Mouse (Mus musculus): ENCODE measurements around the gene Lmo7.

Gene Lmo7

GRCm38 (mm10) chr14:101780016-101780415, 50.3 kb downstream of the Lmo7 start:
- peak; percentile 10 for DNase-seq

- DNase-seq = no peak
Observed at GRCm38 (mm10) chr14:101781219-101781618, 51.5 kb downstream of the Lmo7 start.

DNA sequence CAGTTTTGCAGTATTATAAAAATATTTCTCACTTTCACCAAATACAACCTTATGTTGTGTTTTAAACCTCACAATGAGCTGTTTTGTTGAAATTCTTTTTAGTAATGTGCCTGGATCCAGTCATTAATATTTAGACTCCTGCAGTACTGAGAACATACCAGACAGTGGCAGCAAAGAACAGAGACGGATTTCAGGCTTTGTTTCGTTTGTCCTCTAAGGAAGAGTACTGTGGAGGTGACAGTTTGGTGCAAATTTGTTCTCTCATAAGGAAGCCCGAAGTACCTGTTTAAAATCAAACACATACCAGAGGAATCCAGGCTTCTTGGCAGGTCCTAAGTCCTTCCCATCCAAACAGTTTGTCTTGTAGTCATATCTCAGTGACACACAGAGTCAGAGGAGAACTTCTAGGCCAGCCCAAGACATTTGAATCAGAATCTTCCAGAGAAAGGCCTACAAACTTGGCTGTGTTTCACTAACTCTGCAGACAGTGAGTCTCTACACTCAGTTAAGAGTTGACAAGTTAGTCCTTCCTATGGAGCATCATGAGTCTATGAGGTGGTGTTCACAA, 52.3 kb downstream of the Lmo7 start:
- peak; percentile 37 for DNase-seq

DNA sequence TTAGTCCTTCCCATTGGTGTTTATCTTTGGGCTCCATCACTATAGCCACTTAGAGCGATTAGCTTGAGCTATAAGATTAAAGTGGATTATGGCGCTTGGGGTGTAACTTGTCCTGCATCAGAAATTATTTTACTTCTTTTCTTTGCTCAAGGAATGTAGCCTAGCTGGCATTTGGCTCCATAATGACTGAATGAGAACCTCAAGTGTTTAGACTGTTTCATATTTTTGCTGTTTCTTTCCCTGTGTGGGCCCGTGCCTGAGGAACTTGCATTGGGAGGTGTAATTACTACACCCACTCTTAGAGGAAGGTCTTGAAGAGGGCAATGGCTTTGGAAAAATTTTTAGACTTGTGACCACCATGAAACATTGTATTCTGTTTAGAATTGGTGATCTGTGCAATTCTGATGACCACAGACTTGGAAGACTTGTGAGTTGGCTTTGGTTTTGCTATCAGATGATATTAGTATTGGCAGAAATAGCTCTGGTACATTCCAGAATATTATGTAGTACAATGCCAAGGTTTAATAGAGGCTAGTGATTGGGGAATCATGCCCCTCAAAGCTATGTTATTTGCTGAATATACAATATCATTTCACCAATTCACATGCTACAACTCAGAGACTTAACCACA, 54.7 kb downstream of the Lmo7 start:
- no peak for DNase-seq

DNA sequence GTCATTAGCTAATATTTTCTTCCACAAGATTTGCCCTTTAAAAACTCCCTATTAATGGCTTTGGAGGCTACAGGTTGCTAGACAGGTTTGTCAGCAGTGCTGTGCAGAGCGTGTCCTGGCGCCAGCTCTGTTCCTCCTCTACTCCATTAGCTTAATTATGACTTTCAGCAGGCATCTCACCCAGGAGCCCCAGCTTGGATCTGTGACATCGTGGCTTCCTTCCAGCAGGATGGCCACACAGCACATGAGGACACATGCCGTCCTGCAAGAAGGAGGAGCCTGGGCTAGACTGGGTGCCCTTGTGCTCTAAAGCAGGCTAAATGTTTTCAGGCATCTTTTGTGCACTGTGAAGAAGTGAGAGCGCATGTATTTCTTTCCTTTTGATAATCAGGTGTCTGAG, 58.1 kb downstream of the Lmo7 start:
- DNase-seq = no peak

DNA sequence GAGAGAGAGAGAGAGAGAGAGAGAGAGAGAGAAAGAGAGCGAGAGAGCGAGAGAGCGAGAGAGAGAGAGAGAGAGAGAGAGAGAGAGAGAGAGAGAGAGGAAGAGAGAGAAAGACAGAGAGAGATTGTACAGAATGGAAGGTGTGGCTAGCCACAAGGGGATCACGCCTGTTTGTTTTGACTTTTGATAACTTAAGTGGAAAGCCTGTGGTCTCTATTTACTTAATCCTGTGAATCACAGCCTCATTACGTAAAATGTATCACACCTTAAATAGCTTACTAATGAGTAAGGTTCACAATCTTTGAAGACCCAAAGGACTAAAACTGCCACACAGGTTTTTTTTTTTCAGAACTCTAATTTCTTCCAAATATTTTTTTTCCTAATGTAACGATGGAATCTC, 58.7 kb downstream of the Lmo7 start:
- no peak for DNase-seq

DNA sequence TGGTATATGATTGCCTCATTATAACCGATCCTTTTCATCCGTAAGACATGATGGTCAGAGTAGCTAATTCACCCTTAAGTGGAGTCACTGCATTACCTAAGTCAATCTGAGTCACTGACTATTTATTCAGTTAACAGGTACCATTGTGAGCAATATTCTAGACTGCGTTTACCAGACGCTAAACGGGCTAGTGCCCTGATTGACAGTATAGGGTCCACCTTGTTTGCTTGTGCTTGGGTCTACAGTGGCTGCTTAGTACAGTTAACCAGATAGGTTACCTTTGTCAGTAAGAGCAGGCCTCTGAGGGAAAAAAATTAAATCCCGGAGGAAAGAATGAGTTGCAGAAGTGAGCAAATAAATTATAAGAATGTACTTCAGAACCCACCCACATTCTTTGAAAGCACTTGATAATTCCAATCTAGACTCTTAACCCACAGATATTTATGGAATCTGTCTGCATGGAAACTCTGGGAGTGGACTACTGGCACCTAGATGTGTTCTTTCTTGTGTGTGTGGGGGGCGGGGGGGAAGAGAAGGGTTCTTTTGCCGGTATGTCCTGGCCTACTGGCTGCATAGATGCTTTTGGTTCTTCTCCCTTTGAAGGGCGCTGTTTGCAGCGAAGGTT, 64.9 kb downstream of the Lmo7 start:
- DNase-seq = no peak

- DNase-seq = no peak
Observed at GRCm38 (mm10) chr14:101797930-101798500, 68.3 kb downstream of the Lmo7 start.

DNA sequence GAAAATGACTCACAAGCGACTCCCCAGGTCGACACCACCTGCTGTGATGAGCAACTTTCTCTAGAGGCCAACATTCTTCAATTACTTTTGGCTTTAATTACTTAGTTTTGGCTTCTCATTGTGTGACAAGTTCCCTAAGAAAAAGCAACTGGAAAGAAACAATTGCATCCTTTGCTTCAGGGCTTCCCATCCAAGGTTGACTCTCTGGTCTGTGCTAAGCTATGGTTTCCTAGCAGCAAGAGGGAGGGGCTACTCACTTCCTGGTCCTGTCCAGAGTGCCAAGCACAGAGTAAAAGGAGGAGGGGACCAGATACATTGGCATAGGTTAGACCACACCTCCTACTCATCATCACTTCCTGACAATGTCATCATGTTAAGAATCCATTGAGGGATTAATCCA, 69.0 kb downstream of the Lmo7 start:
- DNase-seq = no peak

DNA sequence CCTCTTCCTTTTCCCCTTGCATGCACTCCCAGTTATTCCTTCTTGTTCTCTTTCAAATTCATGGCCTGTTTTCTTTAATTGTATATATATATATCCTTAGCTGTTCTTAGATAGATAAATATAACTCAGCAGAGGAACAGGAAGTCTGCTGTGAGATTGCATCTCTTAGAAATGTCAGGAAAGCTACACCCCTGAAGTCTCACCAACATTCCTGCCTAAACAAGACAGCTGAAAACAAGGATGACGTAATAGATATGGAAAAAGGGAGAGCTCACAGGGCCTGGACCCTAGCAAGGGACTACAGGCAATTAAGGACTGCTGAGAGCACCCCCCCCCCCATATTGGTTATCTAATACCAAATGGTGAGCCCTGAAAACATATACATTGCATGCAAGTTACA, 71.9 kb downstream of the Lmo7 start:
- no peak for DNase-seq

DNA sequence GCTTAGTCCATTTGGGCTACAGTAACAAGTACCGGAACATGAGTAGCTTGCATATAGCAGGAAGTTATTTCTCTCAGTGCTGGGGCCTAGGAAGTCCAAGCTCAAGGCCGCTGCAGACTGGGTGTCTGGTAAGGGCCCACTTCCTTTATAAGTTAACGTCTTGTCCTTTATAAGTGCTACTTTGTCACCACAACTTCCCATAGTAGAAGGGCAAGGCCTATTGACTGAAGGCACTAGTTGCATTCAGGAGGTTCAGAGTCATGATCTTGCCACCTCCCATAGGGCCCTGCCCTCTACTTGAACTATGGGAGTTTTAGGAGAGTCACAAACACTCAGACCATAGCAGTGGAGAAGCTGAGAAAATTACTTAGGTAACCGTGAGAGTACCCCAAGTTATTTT, 74.4 kb downstream of the Lmo7 start:
- DNase-seq = no peak

DNA sequence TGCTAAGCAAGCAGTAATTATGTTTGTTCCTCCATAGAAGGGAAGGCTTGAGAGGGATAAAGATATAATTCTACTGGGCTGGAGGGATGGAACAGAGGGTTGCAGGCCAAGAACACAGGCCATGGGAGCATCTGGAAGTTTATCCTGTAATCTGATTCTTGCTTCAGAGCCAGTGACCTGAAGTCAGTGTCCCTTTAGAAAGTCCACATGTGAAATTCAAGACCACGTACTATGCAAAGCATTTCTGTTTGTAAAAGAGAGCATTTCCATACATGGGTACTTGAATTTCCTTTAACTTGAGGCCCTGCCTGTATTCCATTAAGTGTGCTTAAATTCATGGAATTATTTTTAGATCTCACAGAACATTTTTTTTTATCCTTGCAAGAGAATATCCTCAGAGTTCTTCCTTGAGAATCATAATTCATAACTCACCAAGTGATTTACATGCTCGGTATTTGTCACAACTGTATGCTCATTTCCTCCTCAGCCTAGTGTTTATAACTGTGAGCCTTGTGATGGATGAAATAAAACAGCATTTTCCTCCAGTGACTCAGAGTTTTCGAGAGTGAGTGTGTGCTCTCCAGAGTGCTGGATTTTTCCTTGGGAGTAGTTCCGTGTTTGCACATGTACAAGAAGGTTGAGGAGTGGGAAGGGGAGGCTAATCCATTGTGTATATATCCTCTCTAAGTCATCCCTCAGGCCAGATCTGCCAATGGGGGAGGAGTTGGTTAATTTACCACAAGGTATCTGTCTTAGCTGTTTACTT, 75.0 kb downstream of the Lmo7 start:
- no peak for DNase-seq

- DNase-seq = no peak
Observed at GRCm38 (mm10) chr14:101805328-101805697, 75.6 kb downstream of the Lmo7 start.

GRCm38 (mm10) chr14:101806058-101806457, 76.3 kb downstream of the Lmo7 start:
- DNase-seq = no peak

- no peak for DNase-seq
Observed at GRCm38 (mm10) chr14:101806607-101807006, 76.8 kb downstream of the Lmo7 start.

- no peak for DNase-seq
Observed at GRCm38 (mm10) chr14:101816450-101816849, 86.7 kb downstream of the Lmo7 start.

DNA sequence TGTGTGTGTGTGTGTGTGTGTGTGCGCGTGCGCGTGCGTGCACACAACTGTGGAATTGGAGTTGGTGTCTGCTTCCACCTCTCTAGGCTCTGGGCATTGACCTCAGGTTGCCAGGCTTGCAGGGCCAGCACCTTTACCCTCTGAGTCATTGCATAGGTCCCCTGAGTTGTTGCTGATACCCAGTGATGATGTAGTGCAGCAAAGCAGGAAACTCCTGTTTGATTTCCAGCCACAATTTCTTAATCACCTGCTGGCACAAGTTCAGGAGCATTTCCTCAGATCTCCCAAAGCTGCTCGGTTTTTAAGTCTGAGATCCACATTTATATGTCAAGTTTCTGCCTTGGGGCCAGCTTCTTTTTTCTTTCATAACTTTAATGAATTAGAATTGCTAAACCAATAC, 92.6 kb downstream of the Lmo7 start:
- DNase-seq = no peak

GRCm38 (mm10) chr14:101822871-101823270, 93.1 kb downstream of the Lmo7 start:
- no peak for DNase-seq

DNA sequence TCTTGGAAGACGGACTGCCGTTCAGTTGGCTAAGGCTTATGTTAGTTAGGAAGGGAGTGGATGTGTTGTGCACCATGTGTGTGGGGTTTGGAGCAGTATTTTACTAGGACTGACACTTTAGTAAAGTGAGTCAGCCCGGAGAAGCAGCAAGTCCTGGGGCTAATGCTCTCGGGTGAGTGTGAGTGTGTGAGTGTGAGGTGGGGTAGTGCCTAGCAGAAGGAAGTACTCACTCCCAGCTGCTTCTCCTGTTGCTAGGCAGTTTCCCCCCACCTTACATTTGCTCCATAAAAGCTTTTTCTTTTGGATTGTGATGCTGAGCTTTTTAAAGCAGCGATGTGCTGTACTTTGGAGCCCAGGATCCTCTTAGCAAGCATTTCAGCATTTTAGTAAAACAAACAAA, 99.9 kb downstream of the Lmo7 start:
- no peak for DNase-seq

DNA sequence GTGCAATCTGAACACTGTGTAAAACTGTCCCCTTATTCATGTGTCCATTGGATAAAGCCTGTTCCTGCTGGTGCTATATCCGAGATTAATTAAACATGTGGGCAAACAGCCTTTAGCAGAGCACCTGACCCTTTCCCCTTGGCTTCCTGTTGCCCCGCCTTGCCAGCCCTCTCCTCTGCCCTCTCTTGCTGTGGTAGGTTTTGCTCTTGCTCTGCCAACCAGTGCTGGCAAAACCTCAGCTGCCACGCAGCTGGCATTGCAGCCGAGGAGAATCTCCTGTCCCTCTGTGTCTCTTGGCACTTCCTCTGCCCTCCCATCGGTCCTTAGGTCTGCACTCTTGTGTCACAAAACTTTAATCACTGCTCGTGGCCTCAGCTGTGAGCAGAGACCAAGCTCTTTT, 100.4 kb downstream of the Lmo7 start:
- DNase-seq = no peak

GRCm38 (mm10) chr14:101834109-101834508, 104.4 kb downstream of the Lmo7 start:
- DNase-seq = no peak

- DNase-seq = no peak
Observed at GRCm38 (mm10) chr14:101836401-101836800, 106.6 kb downstream of the Lmo7 start.

GRCm38 (mm10) chr14:101837176-101837575, 107.4 kb downstream of the Lmo7 start:
- DNase-seq = peak; percentile 13
